Mouse (Mus musculus): ENCODE measurements around the gene Apobec2.

The Apobec2 gene

GRCm38 (mm10) chr17:48434479-48434878 is 1.7 kb upstream of the Apobec2 start:
- no peak for DNase-seq

GRCm38 (mm10) chr17:48433689-48434330 is 1.1 kb upstream of the Apobec2 start:
- DNase-seq, result no peak

- no peak for DNase-seq
These were observed 401 bp upstream of the Apobec2 start for GRCm38 (mm10) chr17:48433006-48433655.

- no peak for DNase-seq
These were observed 1.7 kb downstream of the Apobec2 start for GRCm38 (mm10) chr17:48431054-48431453.

- DNase-seq, result no peak
These were observed 2.3 kb downstream of the Apobec2 start for GRCm38 (mm10) chr17:48430394-48430793.

GRCm38 (mm10) chr17:48427852-48428530 is 4.7 kb downstream of the Apobec2 start:
- DNase-seq, result no peak

- no peak for DNase-seq
These were observed 5.6 kb downstream of the Apobec2 start for GRCm38 (mm10) chr17:48426991-48427750.

- DNase-seq, result no peak
These were observed 6.7 kb downstream of the Apobec2 start for GRCm38 (mm10) chr17:48425823-48426612.

- DNase-seq, result no peak
These were observed 8.5 kb downstream of the Apobec2 start for GRCm38 (mm10) chr17:48424237-48424636.

- no peak for DNase-seq
These were observed 13.2 kb downstream of the Apobec2 start for GRCm38 (mm10) chr17:48419571-48419970.

- DNase-seq, result no peak
These were observed 13.9 kb downstream of the Apobec2 start for GRCm38 (mm10) chr17:48418781-48419180.

GRCm38 (mm10) chr17:48418174-48418573 is 14.6 kb downstream of the Apobec2 start:
- DNase-seq, result no peak

- no peak for DNase-seq
These were observed 15.2 kb downstream of the Apobec2 start for GRCm38 (mm10) chr17:48417521-48417920.

- peak; percentile 42 for DNase-seq
These were observed 16.1 kb downstream of the Apobec2 start for GRCm38 (mm10) chr17:48416425-48417195.

GRCm38 (mm10) chr17:48416011-48416410 is 16.7 kb downstream of the Apobec2 start:
- no peak for DNase-seq

GRCm38 (mm10) chr17:48411241-48411640 is 21.5 kb downstream of the Apobec2 start:
- DNase-seq, result no peak

GRCm38 (mm10) chr17:48410299-48410785 is 22.4 kb downstream of the Apobec2 start:
- DNase-seq, result no peak

GRCm38 (mm10) chr17:48409380-48410298 is 23.1 kb downstream of the Apobec2 start, which contains the start of the genes Nfya and Oard1:
Gene Nfya, minus strand, starts transcription at chr17:48409906.
Gene Oard1, plus strand, starts transcription at chr17:48410014.
- peak; percentile 100 for DNase-seq

- peak; percentile 73 for DNase-seq
These were observed 24.0 kb downstream of the Apobec2 start for GRCm38 (mm10) chr17:48408526-48409291.

Measured in right cerebral cortex, adult 18-20 months (tissue).